Mouse (Mus musculus) thymus, adult 2 months (tissue): ENCODE data around the gene Arf6.

Experiments
- CTCF ChIP-seq: fragments of 200-500 bp; IDR thresholded peaks from 2 replicates; pipeline ENCODE4 v1.5.1; 2012; ENCODE audit warnings: mild to moderate bottlenecking, control low read depth, low read length, moderate library complexity, borderline replicate concordance; ENCODE audit not compliant: control insufficient read depth, poor library complexity, insufficient read depth; ENCODE audit errors: extremely low read depth
- POLR2A ChIP-seq: fragments of 200-500 bp; IDR thresholded peaks from 2 replicates; pipeline ENCODE4 v1.6.1; 2012; ENCODE audit warnings: mild to moderate bottlenecking, low read length, control low read depth, moderate library complexity; ENCODE audit not compliant: control insufficient read depth, poor library complexity, insufficient read depth; ENCODE audit errors: extremely low read depth

- TF ChIP-seq POLR2A (no peak), CTCF (no peak)
Measured at GRCm38 (mm10) chr12:69418606-69419005, 46.7 kb downstream of the Arf6 start.
